Mouse (Mus musculus) retina, embryonic 14.5 days (tissue): ENCODE measurements at regions not wholly inside any gene's neighbourhood (a gene's known extent, or its start where the extent isn't known, plus 50 kb on each side); places are given as distances from the start of the nearest gene placed in this dataset.

Experiments
- DNase-seq: peaks from one replicate; pipeline ENCODE4 v3.0.0-alpha.2; 2015; ENCODE audit warnings: low spot score

- DNase-seq: no peak
Measured at GRCm38 (mm10) chr12:25782972-25783717, 631.9 kb downstream of the Rnf144a start.

GRCm38 (mm10) chr12:25771856-25772255 is 643.2 kb downstream of the Rnf144a start:
- DNase-seq: no peak

- DNase-seq: peak; percentile 14
Measured at GRCm38 (mm10) chr12:25768644-25769043, 646.4 kb downstream of the Rnf144a start.

- DNase-seq: no peak
Measured at GRCm38 (mm10) chr12:25763061-25763460, 652.0 kb downstream of the Rnf144a start.

- DNase-seq: no peak
Measured at GRCm38 (mm10) chr12:25757014-25757413, 658.0 kb downstream of the Rnf144a start.

GRCm38 (mm10) chr12:25733801-25734200 is 636.9 kb upstream of the Id2 start:
- DNase-seq: no peak

GRCm38 (mm10) chr12:25725774-25726173 is 628.8 kb upstream of the Id2 start:
- DNase-seq: no peak

- no peak for DNase-seq
Measured at GRCm38 (mm10) chr12:25711186-25711585, 614.2 kb upstream of the Id2 start.

- DNase-seq: no peak
Measured at GRCm38 (mm10) chr12:25703023-25703400, 606.1 kb upstream of the Id2 start.

- peak; percentile 34 for DNase-seq
Measured at GRCm38 (mm10) chr12:25702176-25703022, 605.5 kb upstream of the Id2 start.

GRCm38 (mm10) chr12:25687063-25687462 is 590.1 kb upstream of the Id2 start:
- DNase-seq: no peak

GRCm38 (mm10) chr12:25676631-25677030 is 579.7 kb upstream of the Id2 start:
- no peak for DNase-seq

GRCm38 (mm10) chr12:25668336-25668735 is 571.4 kb upstream of the Id2 start:
- no peak for DNase-seq

GRCm38 (mm10) chr12:25654456-25654855 is 557.5 kb upstream of the Id2 start:
- no peak for DNase-seq

GRCm38 (mm10) chr12:25650237-25650636 is 553.3 kb upstream of the Id2 start:
- no peak for DNase-seq

GRCm38 (mm10) chr12:25628081-25628480 is 531.1 kb upstream of the Id2 start:
- DNase-seq: no peak

- DNase-seq: no peak
Measured at GRCm38 (mm10) chr12:25625858-25626257, 528.9 kb upstream of the Id2 start.

- no peak for DNase-seq
Measured at GRCm38 (mm10) chr12:25623449-25623848, 526.5 kb upstream of the Id2 start.

GRCm38 (mm10) chr12:25621142-25621541 is 524.2 kb upstream of the Id2 start:
- no peak for DNase-seq

GRCm38 (mm10) chr12:25617521-25617920 is 520.6 kb upstream of the Id2 start:
- no peak for DNase-seq

- DNase-seq: no peak
Measured at GRCm38 (mm10) chr12:25615377-25615776, 518.4 kb upstream of the Id2 start.

GRCm38 (mm10) chr12:25613473-25613872 is 516.5 kb upstream of the Id2 start:
- DNase-seq: no peak

GRCm38 (mm10) chr12:25609045-25609444 is 512.1 kb upstream of the Id2 start:
- no peak for DNase-seq
